Mouse (Mus musculus) effector memory CD4-positive, alpha-beta T cell, adult 5 months (primary cell): ENCODE results near the gene Lrp8. TPM values are rescaled to one million over a fixed set of nuclear protein-coding genes. Genes with fewer than 3 reads are reported as not detected.

ENCODE experiments used
- polyA plus RNA-seq: library from polyadenylated mRNA; unstranded; fragments of 100-300 nt; shearing (Covaris generic); gene quantifications from one replicate; pipeline ENCODE4 v1.2.1, GENCODE M21; 2017

Lrp8 gene
- 7.4 TPM for polyA plus RNA-seq

GRCm38 (mm10) chr4:107802185-107802449 lies at the start of gene Lrp8:
TSS of gene Lrp8 (plus strand) at chr4:107802261.

GRCm38 (mm10) chr4:107879254-107880050 lies 77.4 kb downstream of the Lrp8 start, which contains the start of gene Magoh:
TSS of gene Magoh (plus strand) at chr4:107879755.

GRCm38 (mm10) chr4:107889731-107890432 lies 87.8 kb downstream of the Lrp8 start, which contains the start of gene 0610037L13Rik:
TSS of gene 0610037L13Rik (plus strand) at chr4:107889813.

DNA sequence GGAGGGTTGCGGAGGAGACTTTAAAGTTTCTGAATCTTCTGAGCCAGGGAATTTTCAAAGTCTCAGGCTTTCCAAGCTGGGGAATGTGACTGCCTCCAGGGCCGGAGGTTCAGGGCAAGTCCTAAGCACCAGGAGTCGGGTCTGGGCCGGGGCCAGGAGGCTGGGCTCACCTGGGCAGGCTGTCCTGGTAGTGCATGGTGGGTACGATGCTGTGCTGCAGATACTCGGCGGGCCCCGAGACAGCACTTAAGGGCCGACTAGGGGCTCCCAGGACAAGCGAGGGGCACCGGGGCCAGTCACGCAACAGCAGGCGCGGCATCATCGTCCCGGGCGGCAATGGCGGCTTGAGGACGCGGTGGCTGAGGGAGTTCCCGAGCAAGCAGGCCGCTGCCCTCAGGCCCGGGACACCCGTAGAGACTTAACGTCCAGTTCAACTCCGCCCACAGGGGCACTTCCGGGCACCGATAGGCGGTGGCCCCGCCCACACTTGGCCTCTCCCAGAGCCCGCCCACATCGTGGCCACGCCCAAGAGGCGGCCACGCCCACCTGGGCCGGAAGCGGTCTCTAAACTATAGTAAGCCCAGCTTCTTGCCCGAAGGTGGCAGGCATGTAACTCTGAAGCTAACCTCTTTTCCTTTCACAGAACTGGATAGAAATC lies 121.2 kb downstream of the Lrp8 start, which contains the start of gene Cpt2:
TSS of gene Cpt2 (minus strand) at position 466 of the 658 bp plus-strand sequence.

Other genes starting within 250 kb of the Lrp8 start
- not detected for gene Dmrtb1, start 118.0 kb upstream of the Lrp8 start, polyA plus RNA-seq
- gene Magoh, start 77.5 kb downstream of the Lrp8 start, polyA plus RNA-seq: 188 TPM
- gene 0610037L13Rik, start 87.6 kb downstream of the Lrp8 start, polyA plus RNA-seq: 52.7 TPM
- gene Cpt2, start 121.3 kb downstream of the Lrp8 start, polyA plus RNA-seq: 3.3 TPM
- gene Slc1a7, start 166.1 kb downstream of the Lrp8 start, polyA plus RNA-seq: not detected